Mouse (Mus musculus) G1E (cell line): ENCODE measurements around the gene Snrpd3.

Experiments used
- CTCF ChIP-seq: IDR thresholded peaks from 2 replicates; pipeline ENCODE4 v1.5.1; 2012; ENCODE audit warnings: low read depth, low read length, inconsistent platforms, mixed read lengths
- GATA2 ChIP-seq: IDR thresholded peaks from 2 replicates; pipeline ENCODE4 v1.6.1; 2012; ENCODE audit warnings: low read depth, low read length, inconsistent platforms, borderline replicate concordance
- TAL1 ChIP-seq: conservative IDR thresholded peaks from 2 replicates; pipeline ENCODE4 v1.6.1; 2012; ENCODE audit warnings: low read depth, low read length, inconsistent platforms, mixed read lengths

DNA sequence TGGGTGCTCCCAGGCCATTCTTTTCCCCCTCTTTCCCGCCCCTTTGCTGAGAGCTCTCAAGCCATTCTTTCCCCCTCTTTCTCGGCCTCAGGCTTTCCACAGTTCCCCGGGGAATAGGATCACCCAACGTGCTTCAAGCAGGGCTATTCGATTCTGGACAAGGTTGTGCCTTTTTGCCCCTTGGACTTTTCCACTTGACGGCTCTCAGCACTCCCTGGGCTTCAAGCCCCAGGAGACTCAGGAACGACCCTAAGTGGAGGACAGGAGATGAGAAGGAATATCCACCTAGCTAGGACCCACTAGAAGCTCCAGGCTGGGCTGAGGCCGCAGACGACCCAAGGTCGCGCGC is 653 bp upstream of the Snrpd3 start:
- TF ChIP-seq CTCF = no peak
- no peak for TF ChIP-seq TAL1
- no peak for TF ChIP-seq GATA2
